Mouse (Mus musculus) testis, adult 2 months (tissue): ENCODE data around the gene Coro2b. TPM values are rescaled to one million over a fixed set of nuclear protein-coding genes. Genes with fewer than 3 reads are reported as not detected.

ENCODE experiments used
- H3K27ac ChIP-seq: fragments of 200-500 bp; 2 replicates; pipeline ENCODE4 v1.5.1; 2012; ENCODE audit warnings: low read depth, low read length; ENCODE audit not compliant: control insufficient read depth, insufficient read depth
- H3K27me3 ChIP-seq: fragments of 200-500 bp; 2 replicates; pipeline ENCODE4 v1.6.1; 2012; ENCODE audit warnings: mild to moderate bottlenecking, low read length, moderate library complexity; ENCODE audit not compliant: control insufficient read depth, insufficient read depth
- H3K36me3 ChIP-seq: fragments of 200-500 bp; 2 replicates; pipeline ENCODE4 v1.6.1; 2012; ENCODE audit warnings: mild to moderate bottlenecking, low read length; ENCODE audit not compliant: control insufficient read depth, insufficient read depth
- H3K4me1 ChIP-seq: fragments of 200-500 bp; 2 replicates; pipeline ENCODE4 v1.6.1; 2012; ENCODE audit warnings: low read length; ENCODE audit not compliant: control insufficient read depth, insufficient read depth
- H3K4me3 ChIP-seq: fragments of 200-500 bp; 2 replicates; pipeline ENCODE4 v1.5.1; 2012; ENCODE audit warnings: low read depth, mild to moderate bottlenecking, low read length, moderate library complexity, mixed read lengths; ENCODE audit not compliant: control insufficient read depth
- CTCF ChIP-seq: fragments of 200-500 bp; IDR thresholded peaks from 2 replicates; pipeline ENCODE4 v1.5.1; 2012; ENCODE audit warnings: low read depth, mild to moderate bottlenecking, inconsistent platforms, low read length, moderate library complexity; ENCODE audit not compliant: control insufficient read depth, insufficient read depth, insufficient replicate concordance
- POLR2A ChIP-seq: fragments of 200-500 bp; IDR thresholded peaks from 2 replicates; pipeline ENCODE4 v1.6.1; 2012; ENCODE audit warnings: low read depth, mild to moderate bottlenecking, inconsistent platforms, low read length, moderate library complexity; ENCODE audit not compliant: control insufficient read depth
- polyA plus RNA-seq: library from polyadenylated mRNA; depleted of rRNA; stranded (reverse); fragments of >200 nt; gene quantifications from 2 replicates; pipeline ENCODE4 v1.2.3, GENCODE M21; 2012

Coro2b gene
- polyA plus RNA-seq, 1 experiment: 2.9 TPM

GRCm38 (mm10) chr9:62513492-62514133 is 23.2 kb downstream of the Coro2b start:
- Histone ChIP-seq H3K4me1 (no peaks in the 10 kb centered on the region), H3K27ac (no peak overlapping the region), H3K27me3 (no peaks in the 10 kb centered on the region), H3K36me3 (no peaks in the 10 kb centered on the region), H3K4me3 (no peak overlapping the region)
- TF ChIP-seq POLR2A (no peak), CTCF (no peak)

GRCm38 (mm10) chr9:62510530-62510936 is 26.3 kb downstream of the Coro2b start:
- H3K4me3 ChIP-seq: no peak overlapping the region
- TF ChIP-seq CTCF (no peak), POLR2A (no peak)
- H3K27me3 ChIP-seq: no peaks in the 10 kb centered on the region
- no peak overlapping the region for H3K27ac ChIP-seq
- no peaks in the 10 kb centered on the region for H3K36me3 ChIP-seq
- H3K4me1 ChIP-seq: no peaks in the 10 kb centered on the region

- no peaks in the 10 kb centered on the region for H3K27me3 ChIP-seq
- no peaks in the 10 kb centered on the region for H3K36me3 ChIP-seq
- H3K4me3 ChIP-seq: no peak overlapping the region
- TF ChIP-seq POLR2A (no peak), CTCF (no peak)
- H3K4me1 ChIP-seq: no peaks in the 10 kb centered on the region
- H3K27ac ChIP-seq: no peak overlapping the region
Observed at GRCm38 (mm10) chr9:62509617-62510016, 27.2 kb downstream of the Coro2b start.

GRCm38 (mm10) chr9:62508740-62509524 is 27.9 kb downstream of the Coro2b start:
- H3K4me3 ChIP-seq: no peak overlapping the region
- no peaks in the 10 kb centered on the region for H3K36me3 ChIP-seq
- H3K4me1 ChIP-seq: no peaks in the 10 kb centered on the region
- TF ChIP-seq POLR2A (no peak), CTCF (no peak)
- H3K27ac ChIP-seq: no peak overlapping the region
- no peaks in the 10 kb centered on the region for H3K27me3 ChIP-seq

- no peak for TF ChIP-seq CTCF
- TF ChIP-seq POLR2A: no peak
- H3K4me3 ChIP-seq: no peak overlapping the region
- H3K27me3 ChIP-seq: no peaks in the 10 kb centered on the region
- H3K27ac ChIP-seq: no peak overlapping the region
- no peaks in the 10 kb centered on the region for H3K4me1 ChIP-seq
- no peaks in the 10 kb centered on the region for H3K36me3 ChIP-seq
Observed at GRCm38 (mm10) chr9:62506467-62507067, 30.3 kb downstream of the Coro2b start.

- H3K36me3 ChIP-seq: no peaks in the 10 kb centered on the region
- TF ChIP-seq CTCF (no peak), POLR2A (no peak)
- H3K27ac ChIP-seq: no peak overlapping the region
- no peaks in the 10 kb centered on the region for H3K4me1 ChIP-seq
- no peak overlapping the region for H3K4me3 ChIP-seq
- H3K27me3 ChIP-seq: no peaks in the 10 kb centered on the region
Observed at GRCm38 (mm10) chr9:62504129-62504528, 32.7 kb downstream of the Coro2b start.

- no peaks in the 10 kb centered on the region for H3K4me1 ChIP-seq
- no peak for TF ChIP-seq CTCF
- TF ChIP-seq POLR2A: no peak
- no peaks in the 10 kb centered on the region for H3K36me3 ChIP-seq
- H3K27ac ChIP-seq: no peak overlapping the region
- no peak overlapping the region for H3K4me3 ChIP-seq
- no peaks in the 10 kb centered on the region for H3K27me3 ChIP-seq
Observed at GRCm38 (mm10) chr9:62502361-62502760, 34.5 kb downstream of the Coro2b start.
